Mouse (Mus musculus): ENCODE data around the gene Cdkn1a. TPM values are rescaled to one million over a fixed set of nuclear protein-coding genes. Genes with fewer than 3 reads are reported as not detected.

The Cdkn1a gene
- polyA plus RNA-seq, 1 experiment from 2014 or later, result 70.1 TPM

DNA sequence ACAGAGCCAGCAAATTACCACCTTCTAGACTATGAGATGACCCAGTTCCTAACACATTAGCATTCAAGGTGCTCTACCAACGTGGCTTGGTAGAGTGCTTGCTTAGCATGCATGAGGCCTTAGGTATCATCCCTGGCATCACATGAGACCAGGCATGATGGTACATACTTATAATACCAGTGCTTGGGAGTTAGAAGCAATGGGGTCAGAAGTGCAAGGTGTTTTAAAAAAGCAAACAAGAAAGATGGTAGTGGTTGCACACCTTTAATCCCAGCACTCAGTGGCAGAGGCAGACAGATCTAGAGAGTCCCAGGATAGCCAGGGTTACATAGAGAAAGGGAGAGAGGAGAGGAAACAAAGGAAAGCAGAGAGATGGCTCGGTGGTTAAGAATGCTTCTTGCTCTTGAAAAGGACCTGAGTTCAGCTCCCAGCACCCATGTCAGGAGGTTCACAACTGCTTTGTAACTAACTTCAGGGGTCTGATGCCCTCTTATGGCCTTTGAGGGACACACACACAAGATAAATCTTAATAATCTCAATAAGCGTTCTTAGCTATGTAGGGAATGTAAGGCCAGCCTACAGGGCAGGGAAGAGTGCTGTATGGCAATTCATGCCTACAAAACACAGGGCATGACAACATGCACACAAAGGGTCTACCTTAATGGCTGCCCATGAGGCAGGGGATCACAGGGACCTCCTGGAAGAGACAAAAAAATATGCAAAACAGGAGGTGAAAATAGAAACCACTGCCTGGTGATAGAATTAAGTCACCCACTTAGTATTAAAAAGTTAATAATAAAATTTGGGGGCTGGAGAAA is 42.9 kb upstream of the Cdkn1a start:
- Histone ChIP-seq H3K27me3 (ENCODE audit: control insufficient read depth, insufficient read depth, low read length) (no peaks in the 10 kb centered on the region), H3K9me3 (replicated peaks; ENCODE audit: control insufficient read depth, low read length) (no peaks in the 10 kb centered on the region), H3K4me2 (ENCODE audit: low read depth, low read length) (no peak overlapping the region), H3K9ac (ENCODE audit: low read length) (no peak overlapping the region), H3K36me3 (ENCODE audit: control insufficient read depth, insufficient read depth) (peaks cover 37% of the 10 kb centered on the region), H3K27ac (ENCODE audit: low read length) (no peak overlapping the region), H3K4me3 (ENCODE audit: low read length) (no peak overlapping the region), H3K4me1 (ENCODE audit: control insufficient read depth, insufficient read depth, low read length) (peaks cover 20% of the 10 kb centered on the region)
- ATAC-seq (replicated peaks; ENCODE audit: extremely low read depth, insufficient read depth, low FRiP score), result no peak
- 55% methylated on average over 3 of the region's 3 CpGs for WGBS

DNA sequence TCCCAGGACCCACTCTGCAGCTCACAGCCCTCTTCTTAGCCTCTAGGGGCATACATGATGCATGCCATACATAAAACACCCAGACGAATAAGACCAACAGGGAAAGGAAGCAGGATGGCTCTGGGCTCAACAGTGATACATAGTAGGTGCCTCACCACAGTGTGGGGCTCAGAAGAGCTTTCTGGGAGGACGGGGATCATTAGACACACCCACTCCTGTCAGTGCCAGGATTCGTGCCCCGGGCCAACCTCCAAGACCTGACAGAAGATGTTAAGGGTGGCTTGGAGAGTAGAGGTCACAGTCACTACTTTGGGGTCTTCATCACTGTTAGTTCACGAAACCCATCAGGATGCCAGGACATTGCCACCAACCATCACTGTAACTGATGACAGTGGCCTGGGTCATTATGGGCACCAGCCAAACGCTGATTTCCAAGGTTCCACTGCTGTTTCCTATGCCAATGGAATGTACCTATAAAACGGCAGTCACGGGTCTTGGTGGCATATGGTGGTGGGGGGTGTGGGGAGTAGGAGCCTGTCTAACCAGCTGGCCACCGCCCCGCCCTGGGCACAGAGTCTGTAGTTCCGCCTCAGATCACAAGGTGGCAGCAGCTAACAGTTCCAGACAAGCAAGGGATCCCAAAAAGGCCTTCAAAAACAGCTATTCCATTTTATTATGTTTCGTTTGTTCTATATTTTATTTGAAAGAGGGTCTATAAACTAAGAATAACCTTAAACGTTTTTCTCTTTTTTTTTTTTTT is 41.8 kb upstream of the Cdkn1a start:
- Histone ChIP-seq H3K9me3 (replicated peaks; ENCODE audit: control insufficient read depth, low read length) (no peaks in the 10 kb centered on the region), H3K27ac (ENCODE audit: low read length) (no peak overlapping the region), H3K9ac (ENCODE audit: low read length) (no peak overlapping the region), H3K4me2 (ENCODE audit: low read depth, low read length) (no peak overlapping the region), H3K36me3 (ENCODE audit: control insufficient read depth, insufficient read depth) (peaks cover 28% of the 10 kb centered on the region), H3K4me3 (ENCODE audit: low read length) (no peak overlapping the region), H3K4me1 (ENCODE audit: control insufficient read depth, insufficient read depth, low read length) (peaks cover 20% of the 10 kb centered on the region), H3K27me3 (ENCODE audit: control insufficient read depth, insufficient read depth, low read length) (no peaks in the 10 kb centered on the region)
- no peak for ATAC-seq (replicated peaks; ENCODE audit: extremely low read depth, insufficient read depth, low FRiP score)
- WGBS, result 19% methylated on average over 13 of the region's 13 CpGs

DNA sequence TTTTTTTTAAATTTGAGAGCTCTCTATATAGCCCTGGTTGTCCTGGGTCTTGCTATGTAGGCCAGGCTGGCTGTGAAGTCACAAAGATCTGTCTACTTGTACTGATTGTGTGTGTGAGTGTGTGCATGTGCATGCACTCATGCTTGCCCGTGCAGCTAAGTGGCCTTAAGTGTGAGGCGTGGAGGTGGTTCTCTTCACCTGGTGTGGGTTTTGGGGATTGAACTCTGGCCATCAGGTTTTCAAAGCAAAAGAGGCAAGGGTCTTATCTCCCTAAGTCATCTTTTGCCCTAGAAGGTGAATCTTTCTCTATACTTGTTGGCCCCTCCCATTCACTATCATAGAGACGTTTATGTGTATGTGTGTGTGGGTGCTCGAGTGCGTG is 41.3 kb upstream of the Cdkn1a start:
- Histone ChIP-seq H3K9ac (ENCODE audit: low read length) (no peak overlapping the region), H3K36me3 (ENCODE audit: control insufficient read depth, insufficient read depth) (peaks cover 23% of the 10 kb centered on the region), H3K4me1 (ENCODE audit: control insufficient read depth, insufficient read depth, low read length) (peaks cover 20% of the 10 kb centered on the region), H3K27me3 (ENCODE audit: control insufficient read depth, insufficient read depth, low read length) (no peaks in the 10 kb centered on the region), H3K9me3 (replicated peaks; ENCODE audit: control insufficient read depth, low read length) (no peaks in the 10 kb centered on the region), H3K27ac (ENCODE audit: low read length) (no peak overlapping the region), H3K4me2 (ENCODE audit: low read depth, low read length) (no peak overlapping the region), H3K4me3 (ENCODE audit: low read length) (no peak overlapping the region)
- 68% methylated on average over 5 of the region's 5 CpGs for WGBS
- no peak for ATAC-seq (replicated peaks; ENCODE audit: extremely low read depth, insufficient read depth, low FRiP score)

DNA sequence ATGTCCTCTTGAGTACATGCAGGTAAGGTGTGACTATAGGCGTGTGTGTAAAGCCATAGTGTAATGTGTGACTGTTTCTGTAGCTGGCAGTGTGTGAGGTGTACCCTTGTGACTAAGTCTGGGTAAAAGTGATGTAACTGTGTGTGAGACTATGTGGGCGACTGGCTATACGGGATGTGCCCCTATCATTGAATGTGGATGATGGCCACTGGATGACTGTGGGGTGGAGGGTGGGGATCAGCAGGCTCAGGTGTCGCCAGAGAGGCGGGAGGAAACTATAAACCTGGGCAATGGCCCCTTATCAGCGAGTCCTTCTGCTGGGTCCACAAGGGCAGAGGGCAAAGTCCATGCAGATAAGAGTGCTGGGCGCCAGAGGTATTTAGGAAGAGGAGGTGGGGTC is 40.9 kb upstream of the Cdkn1a start:
- Histone ChIP-seq H3K27me3 (ENCODE audit: control insufficient read depth, insufficient read depth, low read length) (no peaks in the 10 kb centered on the region), H3K36me3 (ENCODE audit: control insufficient read depth, insufficient read depth) (peaks cover 22% of the 10 kb centered on the region), H3K4me2 (ENCODE audit: low read depth, low read length) (no peak overlapping the region), H3K27ac (ENCODE audit: low read length) (no peak overlapping the region), H3K4me1 (ENCODE audit: control insufficient read depth, insufficient read depth, low read length) (peaks cover 20% of the 10 kb centered on the region), H3K4me3 (ENCODE audit: low read length) (no peak overlapping the region), H3K9ac (ENCODE audit: low read length) (no peak overlapping the region), H3K9me3 (replicated peaks; ENCODE audit: control insufficient read depth, low read length) (no peaks in the 10 kb centered on the region)
- ATAC-seq (replicated peaks; ENCODE audit: extremely low read depth, insufficient read depth, low FRiP score), result no peak
- WGBS, result 74% methylated on average over 7 of the region's 7 CpGs

DNA sequence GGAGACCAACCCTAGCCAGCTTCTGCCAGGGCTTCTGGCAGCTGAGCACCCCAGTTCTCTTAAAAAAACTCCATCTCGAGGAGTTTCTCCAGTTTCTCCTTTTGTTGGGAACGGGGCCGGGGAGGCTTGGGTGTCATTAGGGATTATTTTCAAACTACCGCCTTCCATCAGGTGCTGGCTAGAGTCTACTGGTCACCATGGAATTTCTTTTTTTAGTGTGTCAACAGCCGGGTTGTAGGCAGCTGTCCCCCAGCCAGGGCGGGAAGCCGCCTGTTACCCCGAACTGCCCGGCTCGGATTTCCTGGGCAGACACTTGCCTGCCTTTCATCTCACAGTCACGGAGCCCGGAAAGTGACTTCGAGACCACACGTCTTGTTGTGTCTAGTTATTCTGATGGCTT is 40.0 kb upstream of the Cdkn1a start:
- H3K9ac ChIP-seq (ENCODE audit: low read length), result peak overlapping the region; percentile 55; the same call in 1 of the 2 replicates
- peak overlapping the region; percentile 48 for H3K4me2 ChIP-seq (ENCODE audit: low read depth, low read length)
- no peak for ATAC-seq (replicated peaks; ENCODE audit: extremely low read depth, insufficient read depth, low FRiP score)
- H3K27ac ChIP-seq (ENCODE audit: low read length), result 0 out of 2 replicates have a peak overlapping the region, but pooled peaks have one; percentile 15
- H3K4me1 ChIP-seq (ENCODE audit: control insufficient read depth, insufficient read depth, low read length), result peaks cover 24% of the 10 kb centered on the region
- peak overlapping the region; percentile 15; the same call in 1 of the 2 replicates for H3K4me3 ChIP-seq (ENCODE audit: low read length)
- H3K36me3 ChIP-seq (ENCODE audit: control insufficient read depth, insufficient read depth), result peaks cover 15% of the 10 kb centered on the region
- H3K27me3 ChIP-seq (ENCODE audit: control insufficient read depth, insufficient read depth, low read length), result no peaks in the 10 kb centered on the region
- H3K9me3 ChIP-seq (replicated peaks; ENCODE audit: control insufficient read depth, low read length), result no peaks in the 10 kb centered on the region
- 24% methylated on average over 14 of the region's 14 CpGs for WGBS

DNA sequence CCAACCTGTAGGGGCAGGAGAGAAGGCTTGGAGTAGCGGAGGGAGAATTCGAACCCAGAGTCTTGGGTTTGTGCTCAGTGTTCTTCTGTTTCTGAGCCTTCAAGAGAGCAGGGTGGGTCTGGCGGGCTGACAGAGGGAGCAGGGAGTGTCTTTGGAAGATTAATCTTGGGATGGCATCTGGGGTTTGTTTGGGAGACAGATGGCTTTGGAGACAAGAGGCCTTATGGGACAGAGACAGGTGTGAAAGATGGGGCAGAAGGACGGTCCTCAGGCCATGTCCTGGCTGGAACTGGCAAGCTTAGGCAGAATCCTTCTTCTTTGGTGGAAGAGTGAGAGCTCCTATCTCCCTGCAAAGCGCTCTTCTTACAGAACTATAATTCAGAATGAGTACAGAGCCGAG is 37.7 kb upstream of the Cdkn1a start:
- Histone ChIP-seq H3K36me3 (ENCODE audit: control insufficient read depth, insufficient read depth) (peaks cover under 1% of the 10 kb centered on the region), H3K4me2 (ENCODE audit: low read depth, low read length) (no peak overlapping the region), H3K4me1 (ENCODE audit: control insufficient read depth, insufficient read depth, low read length) (peaks cover 37% of the 10 kb centered on the region), H3K9me3 (replicated peaks; ENCODE audit: control insufficient read depth, low read length) (no peaks in the 10 kb centered on the region), H3K27ac (ENCODE audit: low read length) (peak overlapping the region; percentile 71; the same call in 1 of the 2 replicates), H3K4me3 (ENCODE audit: low read length) (no peak overlapping the region), H3K9ac (ENCODE audit: low read length) (no peak overlapping the region), H3K27me3 (ENCODE audit: control insufficient read depth, insufficient read depth, low read length) (no peaks in the 10 kb centered on the region)
- no peak for ATAC-seq (replicated peaks; ENCODE audit: extremely low read depth, insufficient read depth, low FRiP score)
- 82% methylated on average over 6 of the region's 6 CpGs for WGBS

DNA sequence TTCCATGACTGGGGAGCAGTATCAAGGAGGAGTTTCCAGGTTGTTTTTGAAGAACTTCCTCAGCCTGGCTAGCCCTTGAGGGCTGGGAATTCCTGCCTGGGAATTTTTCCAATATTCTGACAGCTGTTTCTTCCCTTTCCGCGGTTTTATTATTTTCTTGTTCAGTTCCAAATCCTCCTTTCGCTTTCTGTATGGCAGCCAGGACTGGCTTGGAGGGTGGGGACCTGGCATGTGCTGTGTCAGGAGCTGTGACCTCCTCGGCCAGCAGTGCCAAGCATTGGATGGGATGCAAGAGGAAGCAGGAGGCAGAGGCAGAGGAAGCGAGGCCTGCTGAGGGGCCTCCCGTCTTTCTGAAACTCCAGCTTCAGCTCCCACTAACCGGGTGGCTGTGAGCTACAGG is 36.9 kb upstream of the Cdkn1a start:
- Histone ChIP-seq H3K27me3 (ENCODE audit: control insufficient read depth, insufficient read depth, low read length) (no peaks in the 10 kb centered on the region), H3K27ac (ENCODE audit: low read length) (peak overlapping the region; percentile 71; the same call in 1 of the 2 replicates), H3K9me3 (replicated peaks; ENCODE audit: control insufficient read depth, low read length) (no peaks in the 10 kb centered on the region), H3K9ac (ENCODE audit: low read length) (no peak overlapping the region), H3K36me3 (ENCODE audit: control insufficient read depth, insufficient read depth) (no peaks in the 10 kb centered on the region), H3K4me1 (ENCODE audit: control insufficient read depth, insufficient read depth, low read length) (peaks cover 43% of the 10 kb centered on the region), H3K4me2 (ENCODE audit: low read depth, low read length) (no peak overlapping the region), H3K4me3 (ENCODE audit: low read length) (no peak overlapping the region)
- 0 out of 2 replicates have a peak, but pooled peaks have one; percentile 18 for ATAC-seq (replicated peaks; ENCODE audit: extremely low read depth, insufficient read depth, low FRiP score)
- WGBS, result 48% methylated on average over 7 of the region's 7 CpGs

DNA sequence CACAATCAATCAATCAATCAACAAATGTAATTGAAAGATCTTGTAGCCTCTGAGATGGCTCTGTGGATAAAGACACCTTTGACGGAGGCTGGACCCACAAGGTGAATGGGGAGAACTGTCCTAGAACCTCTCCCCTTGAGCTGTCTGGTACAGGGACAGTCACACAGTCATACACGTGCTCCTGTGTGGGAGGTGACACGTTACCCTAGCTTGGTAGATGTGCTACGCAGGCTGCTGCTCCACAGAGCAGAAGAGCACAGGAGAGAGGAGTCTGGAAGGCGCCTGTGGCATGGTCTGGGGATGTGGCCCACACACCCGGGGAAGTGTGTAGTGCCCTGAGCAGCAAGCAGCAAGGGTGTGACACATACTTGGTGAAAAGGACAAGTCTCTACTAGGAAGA is 36.3 kb upstream of the Cdkn1a start:
- WGBS, result 65% methylated on average over 6 of the region's 6 CpGs
- H3K4me3 ChIP-seq (ENCODE audit: low read length), result no peak overlapping the region
- ATAC-seq (replicated peaks; ENCODE audit: extremely low read depth, insufficient read depth, low FRiP score), result no peak
- no peaks in the 10 kb centered on the region for H3K9me3 ChIP-seq (replicated peaks; ENCODE audit: control insufficient read depth, low read length)
- no peaks in the 10 kb centered on the region for H3K27me3 ChIP-seq (ENCODE audit: control insufficient read depth, insufficient read depth, low read length)
- H3K4me1 ChIP-seq (ENCODE audit: control insufficient read depth, insufficient read depth, low read length), result peaks cover 41% of the 10 kb centered on the region
- H3K27ac ChIP-seq (ENCODE audit: low read length), result no peak overlapping the region
- H3K4me2 ChIP-seq (ENCODE audit: low read depth, low read length), result no peak overlapping the region
- H3K36me3 ChIP-seq (ENCODE audit: control insufficient read depth, insufficient read depth), result no peaks in the 10 kb centered on the region
- no peak overlapping the region for H3K9ac ChIP-seq (ENCODE audit: low read length)

DNA sequence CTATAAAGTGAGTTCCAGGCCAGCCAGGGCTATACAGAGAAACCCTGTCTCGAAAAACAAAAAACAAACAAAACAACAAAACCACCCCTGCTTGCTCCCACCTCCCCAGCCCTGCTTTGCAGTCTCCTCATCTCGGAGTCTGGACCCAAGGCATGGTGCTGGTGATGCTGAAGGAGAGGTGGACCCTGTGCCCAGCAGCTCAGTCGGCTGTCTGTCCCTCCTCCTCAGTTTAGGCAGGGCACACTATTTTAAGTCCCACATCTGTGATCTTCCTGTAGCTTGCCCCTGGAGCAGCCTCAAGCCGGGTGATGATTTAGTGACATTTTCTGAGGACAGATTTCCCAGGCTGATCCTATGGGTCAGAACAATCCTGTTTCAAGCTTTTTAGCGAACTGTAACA is 35.2 kb upstream of the Cdkn1a start:
- Histone ChIP-seq H3K9ac (ENCODE audit: low read length) (no peak overlapping the region), H3K4me3 (ENCODE audit: low read length) (no peak overlapping the region), H3K9me3 (replicated peaks; ENCODE audit: control insufficient read depth, low read length) (no peaks in the 10 kb centered on the region), H3K4me2 (ENCODE audit: low read depth, low read length) (no peak overlapping the region), H3K36me3 (ENCODE audit: control insufficient read depth, insufficient read depth) (no peaks in the 10 kb centered on the region), H3K4me1 (ENCODE audit: control insufficient read depth, insufficient read depth, low read length) (peaks cover 32% of the 10 kb centered on the region), H3K27me3 (ENCODE audit: control insufficient read depth, insufficient read depth, low read length) (no peaks in the 10 kb centered on the region), H3K27ac (ENCODE audit: low read length) (peak overlapping the region; percentile 24; the same call in 1 of the 2 replicates)
- no peak for ATAC-seq (replicated peaks; ENCODE audit: extremely low read depth, insufficient read depth, low FRiP score)
- 69% methylated on average over 5 of the region's 5 CpGs for WGBS

Data from heart, embryonic 16.5 days (tissue).